Mouse (Mus musculus) ES-E14 (cell line): Measurements from ENCODE around the gene Anapc2.

ENCODE experiments used
- CHD2 ChIP-seq: IDR thresholded peaks from 2 replicates; pipeline ENCODE4 v1.6.1; 2014; ENCODE audit warnings: mild to moderate bottlenecking, low read depth, low read length, inconsistent platforms
- HCFC1 ChIP-seq: IDR thresholded peaks from 2 replicates; pipeline ENCODE4 v1.6.1; 2012; ENCODE audit warnings: low read length, inconsistent platforms, borderline replicate concordance; ENCODE audit not compliant: insufficient read depth
- MAFK ChIP-seq: IDR thresholded peaks from 2 replicates; pipeline ENCODE4 v1.6.1; 2014; ENCODE audit warnings: mild to moderate bottlenecking, low read depth, low read length, inconsistent platforms; ENCODE audit not compliant: insufficient read depth
- ZC3H11A ChIP-seq: IDR thresholded peaks from 2 replicates; pipeline ENCODE4 v1.6.1; 2012; ENCODE audit warnings: low read depth, mild to moderate bottlenecking, inconsistent platforms, low read length, borderline replicate concordance
- ZNF384 ChIP-seq: IDR thresholded peaks from 2 replicates; pipeline ENCODE4 v1.6.1; 2012; ENCODE audit warnings: low read depth, low read length, inconsistent platforms

DNA sequence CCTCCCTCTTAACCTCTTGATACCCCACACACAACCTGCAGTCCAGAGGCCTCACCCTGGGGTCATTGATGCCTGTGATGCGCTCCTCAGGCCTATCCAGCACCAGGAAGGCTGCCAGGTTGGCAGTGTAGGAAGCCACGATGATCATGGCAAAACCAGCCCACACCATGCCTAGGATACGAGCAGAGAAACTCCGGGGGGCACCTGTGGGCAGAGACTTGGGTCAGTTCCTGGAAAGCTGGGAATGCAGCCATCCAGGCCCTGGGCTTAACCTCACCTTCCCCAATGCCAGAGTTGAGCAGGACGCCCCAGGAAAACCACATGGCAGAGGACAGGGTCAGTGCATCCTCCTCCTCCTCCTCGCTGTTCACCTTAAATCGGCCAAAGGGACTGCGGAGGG, 24.8 kb downstream of the Anapc2 start:
- TF ChIP-seq CHD2: no peak
- no peak for TF ChIP-seq MAFK
- no peak for TF ChIP-seq HCFC1
- no peak for TF ChIP-seq ZNF384
- no peak for TF ChIP-seq ZC3H11A
